Mouse (Mus musculus) liver, embryonic 12.5 days (tissue): ENCODE measurements around the gene Ferd3l. TPM values are rescaled to one million over a fixed set of nuclear protein-coding genes. Genes with fewer than 3 reads are reported as not detected.

ENCODE experiments used
- ATAC-seq: fragments of 200-750 bp; cut with Nextera tagmentation; 2 replicates; pipeline ENCODE4 v1.8.0; 2017; ENCODE audit warnings: moderate number of reproducible peaks, mild to moderate bottlenecking, moderate library complexity
- H3K27ac ChIP-seq: fragments of 300-500 bp; sonication (generic); 2 replicates; pipeline ENCODE4 v1.5.1; 2016; ENCODE audit warnings: mild to moderate bottlenecking
- H3K27me3 ChIP-seq: fragments of 300-500 bp; sonication (generic); replicated peaks from 2 replicates; pipeline ENCODE4 v1.6.1; 2016; ENCODE audit warnings: mild to moderate bottlenecking, moderate library complexity
- H3K36me3 ChIP-seq: fragments of 300-500 bp; sonication (generic); 2 replicates; pipeline ENCODE4 v1.6.1; 2016; ENCODE audit warnings: mild to moderate bottlenecking, moderate library complexity
- H3K4me1 ChIP-seq: fragments of 300-500 bp; sonication (generic); 2 replicates; pipeline ENCODE4 v1.6.1; 2016
- H3K4me2 ChIP-seq: fragments of 300-500 bp; sonication (generic); 2 replicates; pipeline ENCODE4 v1.6.1; 2016; ENCODE audit warnings: mild to moderate bottlenecking, moderate library complexity
- H3K4me3 ChIP-seq: fragments of 300-500 bp; sonication (generic); 2 replicates; pipeline ENCODE4 v1.5.1; 2016; ENCODE audit warnings: mild to moderate bottlenecking, moderate library complexity
- H3K9ac ChIP-seq: fragments of 300-500 bp; sonication (generic); 2 replicates; pipeline ENCODE4 v1.6.1; 2016; ENCODE audit warnings: mild to moderate bottlenecking, moderate library complexity
- H3K9me3 ChIP-seq: fragments of 300-500 bp; sonication (generic); replicated peaks from 2 replicates; pipeline ENCODE4 v1.6.1; 2016; ENCODE audit warnings: mild to moderate bottlenecking, moderate library complexity
- WGBS: fragments of 180-500 bp; shearing (Covaris S2); methylation state at CpG from one replicate; pipeline ENCODE4 v1.1.7; 2016; ENCODE audit not compliant: insufficient replicate concordance; 5-methylcytosine and 5-hydroxymethylcytosine counted together
- polyA plus RNA-seq: library from polyadenylated mRNA; unstranded; fragments of >200 nt; fragmentation: Nextera tagmentation; extraction: Ambion mirVana; gene quantifications from 2 replicates; pipeline ENCODE4 v1.2.1, GENCODE M21; 2016

Ferd3l gene
- polyA plus RNA-seq, 1 experiment from 2014 or later: not detected

DNA sequence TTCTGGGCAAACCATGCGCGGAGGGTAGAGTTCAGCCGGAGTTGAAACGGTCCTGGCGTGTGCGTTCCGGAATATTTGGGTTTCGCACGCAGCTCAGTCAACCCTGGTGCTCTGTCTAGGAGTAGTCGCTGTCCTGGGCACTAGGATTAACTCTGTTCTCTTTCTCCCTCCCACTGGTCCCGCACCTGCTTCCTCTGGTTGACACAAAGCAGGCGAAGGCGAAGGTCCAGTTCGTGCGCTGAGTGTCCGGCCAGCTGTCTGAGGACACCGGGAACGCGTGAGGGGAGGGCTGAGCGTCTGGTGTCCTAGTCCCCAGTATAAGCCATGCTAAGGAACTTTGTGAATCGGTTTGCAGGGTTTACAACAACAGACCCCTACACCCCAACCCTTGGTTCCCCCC lies 39.3 kb downstream of the Ferd3l start:
- WGBS: 4% methylated on average over 21 of the region's 21 CpGs
- no peaks in the 10 kb centered on the region for H3K9me3 ChIP-seq
- ATAC-seq: no peak
- H3K9ac ChIP-seq: no peak overlapping the region
- H3K4me1 ChIP-seq: no peaks in the 10 kb centered on the region
- no peak overlapping the region for H3K4me3 ChIP-seq
- peak overlapping the region; percentile 2; the same call in 1 of the 2 replicates for H3K4me2 ChIP-seq
- no peaks in the 10 kb centered on the region for H3K36me3 ChIP-seq
- H3K27ac ChIP-seq: no peak overlapping the region
- peaks cover 80% of the 10 kb centered on the region for H3K27me3 ChIP-seq

DNA sequence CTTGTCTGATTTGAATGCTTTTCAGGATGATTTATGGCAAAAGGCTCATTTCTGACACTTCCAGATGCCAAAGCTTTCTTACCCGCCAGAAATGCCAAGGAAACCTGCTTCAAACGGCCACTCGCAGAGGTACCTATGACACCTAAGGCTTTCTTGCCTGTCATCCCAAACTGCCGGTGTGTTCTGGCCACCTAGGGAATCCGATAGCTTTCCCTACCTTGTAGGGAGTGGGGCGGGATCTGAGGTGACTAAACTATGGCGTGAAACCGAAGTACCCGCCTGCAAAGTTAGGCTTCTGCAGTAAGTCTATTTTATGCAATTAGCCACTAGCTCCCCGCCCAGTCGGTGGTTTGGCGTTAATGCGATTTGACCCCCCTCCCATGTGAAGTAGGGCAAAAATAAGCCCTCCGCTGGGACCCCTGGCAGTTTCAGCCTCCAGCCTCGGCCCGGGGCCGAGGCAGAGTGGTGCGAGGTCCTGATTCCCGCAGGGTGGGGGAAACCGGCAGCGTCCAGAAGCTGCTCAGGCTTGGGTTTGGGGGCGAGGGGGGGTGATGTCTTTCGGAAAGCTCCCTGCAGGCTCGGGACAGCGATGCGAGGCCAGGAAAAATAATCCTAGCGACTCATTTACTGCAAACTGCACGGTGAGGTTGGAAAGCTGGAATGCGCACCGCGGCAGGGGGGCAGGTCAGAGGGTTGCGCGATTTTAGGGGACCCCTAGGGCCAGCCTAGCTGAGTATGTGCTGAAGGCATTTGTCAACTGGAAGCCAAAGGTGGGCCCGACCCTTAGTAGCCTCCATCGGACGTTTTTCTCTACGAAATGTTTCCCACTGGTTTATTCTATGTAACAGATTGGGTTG lies 40.0 kb downstream of the Ferd3l start:
- H3K36me3 ChIP-seq: no peaks in the 10 kb centered on the region
- no peak overlapping the region for H3K27ac ChIP-seq
- no peak overlapping the region for H3K4me3 ChIP-seq
- peaks cover 77% of the 10 kb centered on the region for H3K27me3 ChIP-seq
- WGBS: 3% methylated on average over 37 of the region's 37 CpGs
- no peak overlapping the region for H3K4me2 ChIP-seq
- no peak overlapping the region for H3K9ac ChIP-seq
- no peaks in the 10 kb centered on the region for H3K9me3 ChIP-seq
- no peak for ATAC-seq
- H3K4me1 ChIP-seq: no peaks in the 10 kb centered on the region

DNA sequence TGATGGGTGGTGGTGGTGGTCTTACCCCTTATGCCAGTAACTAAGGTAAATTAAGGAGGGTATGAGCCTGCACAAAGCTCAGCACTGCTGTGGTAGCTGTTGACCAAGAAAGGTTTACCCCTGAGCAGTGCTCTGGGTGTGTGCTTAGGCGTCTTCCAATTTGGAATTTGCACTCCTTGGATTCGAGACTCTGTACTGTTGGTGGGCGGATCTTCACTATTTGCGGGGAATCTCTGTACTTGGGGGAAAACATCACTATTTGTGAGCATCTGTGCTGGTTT lies 40.6 kb downstream of the Ferd3l start:
- no peaks in the 10 kb centered on the region for H3K36me3 ChIP-seq
- H3K27me3 ChIP-seq: peaks cover 72% of the 10 kb centered on the region
- no peak overlapping the region for H3K4me2 ChIP-seq
- H3K9me3 ChIP-seq: no peaks in the 10 kb centered on the region
- 26% methylated on average over 4 of the region's 4 CpGs for WGBS
- H3K4me3 ChIP-seq: no peak overlapping the region
- no peak overlapping the region for H3K27ac ChIP-seq
- no peak overlapping the region for H3K9ac ChIP-seq
- no peaks in the 10 kb centered on the region for H3K4me1 ChIP-seq
- no peak for ATAC-seq

Other genes starting within 250 kb of the Ferd3l start
- 1.3 and 2.8 TPM in 2 replicates for gene Twist1, start 29.2 kb downstream of the Ferd3l start, polyA plus RNA-seq